Mouse (Mus musculus) E14TG2a.4 (cell line): ENCODE measurements around the gene Ciart.
"Not testable (repeated sequence)": the region's sequence is repeated elsewhere in the genome, so short reads cannot be mapped to it uniquely, and the experiment has no call there.

ENCODE experiments used
- H3K27me3 ChIP-seq: 2 replicates; pipeline ENCODE4 v1.6.1; 2014; ENCODE audit warnings: low read length, control low read depth; ENCODE audit not compliant: insufficient read depth
- H3K36me3 ChIP-seq: 2 replicates; pipeline ENCODE4 v1.6.1; 2014; ENCODE audit warnings: low read length, control low read depth; ENCODE audit not compliant: insufficient read depth
- H3K4me1 ChIP-seq: replicated peaks from 2 replicates; pipeline ENCODE4 v1.6.1; 2014; ENCODE audit warnings: low read depth, low read length, control low read depth
- H3K4me3 ChIP-seq: replicated peaks from 2 replicates; pipeline ENCODE4 v1.5.1; 2014; ENCODE audit warnings: mild to moderate bottlenecking, low read length
- H3K9me3 ChIP-seq: 2 replicates; pipeline ENCODE4 v1.6.1; 2014; ENCODE audit warnings: low read length, control low read depth
- CTCF ChIP-seq: conservative IDR thresholded peaks from 2 replicates; pipeline ENCODE4 v1.5.1; 2014; ENCODE audit warnings: low read length
- NANOG ChIP-seq: IDR thresholded peaks from 2 replicates; pipeline ENCODE4 v1.6.1; 2014; ENCODE audit warnings: borderline replicate concordance, low read length, mixed read lengths
- POU5F1 ChIP-seq: IDR thresholded peaks from 2 replicates; pipeline ENCODE4 v1.6.1; 2014; ENCODE audit warnings: low read length, borderline replicate concordance

Gene Ciart

GRCm38 (mm10) chr3:95902643-95903042 lies 20.6 kb upstream of the Ciart start:
- TF ChIP-seq NANOG = no peak
- TF ChIP-seq POU5F1 = no peak
- no peak for TF ChIP-seq CTCF
- Histone ChIP-seq H3K36me3 (peaks cover 4% of the 10 kb centered on the region), H3K4me3 (no peak overlapping the region), H3K9me3 (no peaks in the 10 kb centered on the region), H3K27me3 (peaks cover 59% of the 10 kb centered on the region), H3K4me1 (peaks cover 77% of the 10 kb centered on the region)

GRCm38 (mm10) chr3:95902373-95902625 lies 20.2 kb upstream of the Ciart start:
- no peak overlapping the region for H3K4me3 ChIP-seq
- H3K9me3 ChIP-seq = no peaks in the 10 kb centered on the region
- peaks cover 76% of the 10 kb centered on the region for H3K4me1 ChIP-seq
- TF ChIP-seq NANOG (no peak), CTCF (no peak), POU5F1 (no peak)
- H3K36me3 ChIP-seq = peaks cover 8% of the 10 kb centered on the region
- H3K27me3 ChIP-seq = peaks cover 57% of the 10 kb centered on the region

GRCm38 (mm10) chr3:95901616-95902372 lies 19.7 kb upstream of the Ciart start:
- peaks cover 9% of the 10 kb centered on the region for H3K36me3 ChIP-seq
- H3K4me3 ChIP-seq = no peak overlapping the region
- no peaks in the 10 kb centered on the region for H3K9me3 ChIP-seq
- H3K27me3 ChIP-seq = peaks cover 53% of the 10 kb centered on the region
- peaks cover 70% of the 10 kb centered on the region for H3K4me1 ChIP-seq
- TF ChIP-seq POU5F1 = no peak
- TF ChIP-seq NANOG = no peak
- TF ChIP-seq CTCF = no peak

- Histone ChIP-seq H3K36me3 (peaks cover 18% of the 10 kb centered on the region), H3K9me3 (no peaks in the 10 kb centered on the region), H3K27me3 (peaks cover 41% of the 10 kb centered on the region), H3K4me1 (peaks cover 64% of the 10 kb centered on the region), H3K4me3 (no peak overlapping the region)
- TF ChIP-seq NANOG (no peak), CTCF (no peak), POU5F1 (no peak)
Measured at GRCm38 (mm10) chr3:95899800-95900524, 17.9 kb upstream of the Ciart start.

- H3K27me3 ChIP-seq = not testable (repeated sequence)
- peaks cover 18% of the 10 kb centered on the region for H3K36me3 ChIP-seq
Measured at GRCm38 (mm10) chr3:95895501-95895900, 13.4 kb upstream of the Ciart start.

GRCm38 (mm10) chr3:95894317-95895160 lies 12.5 kb upstream of the Ciart start:
- H3K36me3 ChIP-seq = peaks cover 18% of the 10 kb centered on the region
- H3K9me3 ChIP-seq = no peaks in the 10 kb centered on the region
- H3K4me1 ChIP-seq = peaks cover 74% of the 10 kb centered on the region
- no peaks in the 10 kb centered on the region for H3K27me3 ChIP-seq
- peak overlapping the region; percentile 88 for H3K4me3 ChIP-seq
- TF ChIP-seq POU5F1 = no peak
- no peak for TF ChIP-seq CTCF
- no peak for TF ChIP-seq NANOG

More at GRCm38 (mm10) chr3:95895501-95895900, 13.4 kb upstream of the Ciart start:
- Histone ChIP-seq H3K4me3 (0 out of 2 replicates have a peak overlapping the region, but pooled peaks have one; percentile 10), H3K4me1 (peaks cover 70% of the 10 kb centered on the region)
- not testable (repeated sequence) for H3K9me3 ChIP-seq

- peak within 1 kb of the TSS; percentile 88 for H3K4me3 ChIP-seq
- not testable (repeated sequence) for H3K9me3 ChIP-seq, H3K27me3 ChIP-seq
- peaks cover 24% of the 10 kb centered on the region for H3K36me3 ChIP-seq
- peaks cover 71% of the 10 kb centered on the region for H3K4me1 ChIP-seq
Measured at GRCm38 (mm10) chr3:95893606-95894316, 11.7 kb upstream of the Ciart start, which contains the start of gene Aph1a. Aph1a (plus strand) TSS chr3:95893969.

- H3K9me3 ChIP-seq = no peaks in the 10 kb centered on the region
- H3K36me3 ChIP-seq = peaks cover 30% of the 10 kb centered on the region
- peak overlapping the region; percentile 88 for H3K4me3 ChIP-seq
- no peak for TF ChIP-seq CTCF
- no peak for TF ChIP-seq NANOG
- no peak for TF ChIP-seq POU5F1
- H3K27me3 ChIP-seq = no peaks in the 10 kb centered on the region
- peaks cover 66% of the 10 kb centered on the region for H3K4me1 ChIP-seq
Measured at GRCm38 (mm10) chr3:95893126-95893525, 11.1 kb upstream of the Ciart start.
